Mouse (Mus musculus) stomach, embryonic 16.5 days (tissue): ENCODE measurements around the gene Alox5. TPM values are rescaled to one million over a fixed set of nuclear protein-coding genes. Genes with fewer than 3 reads are reported as not detected.

Experiments used
- ATAC-seq: fragments of 200-750 bp; cut with Nextera tagmentation; 2 replicates; pipeline ENCODE4 v1.8.0; 2017; ENCODE audit warnings: moderate number of reproducible peaks, moderate TSS enrichment; ENCODE audit not compliant: insufficient read depth, low FRiP score
- H3K27ac ChIP-seq: fragments of 300-500 bp; sonication (generic); 2 replicates; pipeline ENCODE4 v1.5.1; 2014; ENCODE audit warnings: low read length
- H3K27me3 ChIP-seq: fragments of 300-500 bp; sonication (generic); 2 replicates; pipeline ENCODE4 v1.6.1; 2014; ENCODE audit warnings: low read length, control low read depth, mixed read lengths; ENCODE audit not compliant: control insufficient read depth, insufficient read depth
- H3K36me3 ChIP-seq: fragments of 300-500 bp; sonication (generic); 2 replicates; pipeline ENCODE4 v1.6.1; 2014; ENCODE audit warnings: low read length; ENCODE audit not compliant: control insufficient read depth, insufficient read depth
- H3K4me1 ChIP-seq: fragments of 300-500 bp; sonication (generic); 2 replicates; pipeline ENCODE4 v1.6.1; 2014; ENCODE audit warnings: low read length, control low read depth, mixed read lengths; ENCODE audit not compliant: control insufficient read depth, insufficient read depth
- H3K4me2 ChIP-seq: fragments of 300-500 bp; sonication (generic); 2 replicates; pipeline ENCODE4 v1.6.1; 2014; ENCODE audit warnings: low read depth, low read length, mixed read lengths
- H3K4me3 ChIP-seq: fragments of 300-500 bp; sonication (generic); replicated peaks from 2 replicates; pipeline ENCODE4 v1.5.1; 2014; ENCODE audit warnings: mild to moderate bottlenecking, low read length
- H3K9ac ChIP-seq: fragments of 300-500 bp; sonication (generic); 2 replicates; pipeline ENCODE4 v1.6.1; 2014; ENCODE audit warnings: low read length
- H3K9me3 ChIP-seq: fragments of 300-500 bp; sonication (generic); replicated peaks from 2 replicates; pipeline ENCODE4 v1.6.1; 2016; ENCODE audit warnings: low read length, control low read depth; ENCODE audit not compliant: control insufficient read depth
- WGBS: fragments of 180-500 bp; shearing (Covaris S2); extraction: QIAGEN DNeasy Blood & Tissue Kit; methylation state at CpG from one replicate; pipeline ENCODE4 v1.1.7; 2014; 5-methylcytosine and 5-hydroxymethylcytosine counted together
- polyA plus RNA-seq: library from polyadenylated mRNA; unstranded; fragments of >200 nt; fragmentation: Nextera tagmentation; extraction: Ambion mirVana; gene quantifications from 2 replicates; pipeline ENCODE4 v1.2.1, GENCODE M21; 2015

The Alox5 gene
- polyA plus RNA-seq, 1 experiment from 2014 or later, result 3.9 TPM

DNA sequence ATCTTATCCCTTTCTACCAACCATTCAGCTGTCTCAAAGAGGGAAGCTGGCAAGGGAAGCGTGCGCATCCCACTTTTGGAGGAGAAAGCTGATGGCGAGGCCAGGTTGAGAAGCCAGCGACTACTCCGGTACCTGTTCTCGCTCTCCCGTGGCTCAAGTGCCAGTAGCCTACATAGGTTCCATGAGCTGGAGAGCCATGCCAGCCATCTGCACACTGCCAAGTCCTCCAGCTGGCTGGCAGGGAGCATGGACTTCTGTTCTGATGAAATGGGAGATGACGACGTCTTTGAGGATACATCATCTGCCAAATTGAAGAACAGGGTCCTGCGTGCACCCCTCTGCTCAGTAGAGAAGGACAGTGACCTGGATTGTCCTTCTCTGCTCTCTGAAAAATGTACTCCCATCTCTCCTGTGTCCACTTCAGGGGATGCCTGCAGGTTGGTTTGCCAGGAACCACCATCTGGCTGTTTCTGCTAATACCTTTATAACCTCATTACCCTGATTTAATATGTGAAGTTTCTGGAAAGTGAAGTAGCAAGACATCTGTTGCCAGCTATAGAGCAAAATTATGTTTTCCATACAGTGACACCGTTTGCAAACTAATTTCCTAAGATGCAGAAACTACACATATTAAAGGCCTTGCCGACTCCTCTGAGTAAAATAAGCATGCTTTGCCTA lies 59.1 kb downstream of the Alox5 start:
- H3K27me3 ChIP-seq, result no peaks in the 10 kb centered on the region
- H3K9me3 ChIP-seq, result no peaks in the 10 kb centered on the region
- H3K4me1 ChIP-seq, result no peaks in the 10 kb centered on the region
- no peak for ATAC-seq
- no peak overlapping the region for H3K9ac ChIP-seq
- H3K4me3 ChIP-seq, result no peak overlapping the region
- H3K27ac ChIP-seq, result no peak overlapping the region
- H3K4me2 ChIP-seq, result no peak overlapping the region
- no peaks in the 10 kb centered on the region for H3K36me3 ChIP-seq
- 95% methylated on average over 12 of the region's 12 CpGs for WGBS

DNA sequence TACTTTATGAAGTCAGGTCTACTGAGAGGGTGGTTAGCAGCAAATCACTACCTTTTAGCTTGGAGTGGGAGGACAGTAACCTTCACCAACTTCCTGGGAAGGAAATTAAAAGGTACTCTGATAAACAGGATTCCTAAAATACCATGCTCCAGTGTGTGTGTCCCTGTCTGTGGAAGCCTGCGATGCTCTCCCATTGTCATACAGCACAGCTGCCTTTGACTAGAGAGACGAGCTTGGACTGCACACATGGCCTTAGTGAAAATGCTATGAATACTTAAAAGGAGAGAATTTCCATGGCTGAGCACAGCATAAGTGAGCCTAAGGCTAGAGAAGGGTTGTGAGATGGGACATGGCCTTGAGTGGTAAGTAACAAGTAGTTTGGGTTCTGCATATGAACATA lies 62.8 kb downstream of the Alox5 start:
- no peak overlapping the region for H3K4me3 ChIP-seq
- no peak for ATAC-seq
- no peaks in the 10 kb centered on the region for H3K4me1 ChIP-seq
- H3K9ac ChIP-seq, result no peak overlapping the region
- 82% methylated on average over 2 of the region's 2 CpGs for WGBS
- H3K4me2 ChIP-seq, result no peak overlapping the region
- no peaks in the 10 kb centered on the region for H3K27me3 ChIP-seq
- no peaks in the 10 kb centered on the region for H3K36me3 ChIP-seq
- no peaks in the 10 kb centered on the region for H3K9me3 ChIP-seq
- no peak overlapping the region for H3K27ac ChIP-seq

DNA sequence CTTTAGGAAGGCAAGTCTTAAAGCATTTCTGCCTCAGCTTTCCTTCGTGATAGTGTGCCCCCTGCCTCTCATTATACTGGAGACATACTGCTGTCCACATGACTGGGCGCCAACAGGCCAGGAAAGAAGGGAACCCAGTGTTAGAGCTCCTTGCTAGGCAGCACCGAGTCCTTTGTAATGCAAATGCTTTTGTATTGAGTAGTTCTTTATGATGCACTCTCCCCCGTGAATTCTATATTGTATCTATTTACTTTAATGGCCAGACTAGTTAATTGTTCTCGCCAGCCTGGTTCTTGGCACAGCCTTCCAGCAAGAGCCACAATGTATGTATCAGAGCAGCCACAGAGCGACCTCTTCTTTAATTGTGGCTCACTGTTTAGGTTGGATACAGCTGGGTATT lies 63.4 kb downstream of the Alox5 start:
- Histone ChIP-seq H3K4me2 (no peak overlapping the region), H3K4me3 (no peak overlapping the region), H3K27me3 (no peaks in the 10 kb centered on the region), H3K9ac (no peak overlapping the region), H3K9me3 (no peaks in the 10 kb centered on the region), H3K4me1 (no peaks in the 10 kb centered on the region), H3K27ac (no peak overlapping the region), H3K36me3 (no peaks in the 10 kb centered on the region)
- WGBS, result 58% methylated on average over 6 of the region's 6 CpGs
- ATAC-seq, result no peak

DNA sequence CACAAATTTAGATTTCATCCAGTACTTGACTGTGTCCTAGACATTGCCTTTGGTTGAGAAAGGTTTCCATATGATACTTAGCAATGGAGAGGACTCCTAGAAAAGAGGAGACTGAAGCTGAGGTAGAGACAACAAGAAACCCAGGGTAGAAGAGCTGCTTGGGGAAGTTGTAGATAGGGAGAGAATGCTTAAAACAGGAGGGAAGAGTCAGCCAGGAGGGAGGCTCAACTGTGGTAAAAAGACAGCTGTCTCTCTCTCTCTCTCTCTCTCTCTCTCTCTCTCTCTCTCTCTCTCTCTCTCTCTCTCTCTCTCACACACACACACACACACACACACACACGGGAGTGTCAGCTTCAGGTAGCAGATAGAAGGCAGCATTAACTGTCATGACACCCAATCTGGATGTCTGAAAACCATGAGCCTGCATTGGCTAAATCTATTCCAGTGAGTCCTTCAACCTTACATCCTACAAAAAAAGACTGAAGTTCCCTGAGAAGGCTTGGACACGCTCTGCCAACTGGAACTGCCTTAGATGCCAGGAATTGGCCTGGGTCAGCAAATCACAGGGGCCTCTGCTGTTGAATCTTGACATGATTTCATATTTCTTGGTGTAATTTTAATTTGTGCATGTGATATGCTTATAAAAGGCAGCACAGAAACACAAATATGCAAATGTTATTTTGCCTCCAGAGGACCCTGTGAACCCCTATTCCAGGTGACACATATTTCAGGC lies 65.9 kb downstream of the Alox5 start:
- no peak overlapping the region for H3K4me3 ChIP-seq
- no peak overlapping the region for H3K9ac ChIP-seq
- no peak overlapping the region for H3K27ac ChIP-seq
- no peak for ATAC-seq
- H3K27me3 ChIP-seq, result no peaks in the 10 kb centered on the region
- no peaks in the 10 kb centered on the region for H3K9me3 ChIP-seq
- WGBS, result 78% methylated on average over 2 of the region's 2 CpGs
- H3K4me2 ChIP-seq, result no peak overlapping the region
- H3K36me3 ChIP-seq, result no peaks in the 10 kb centered on the region
- H3K4me1 ChIP-seq, result no peaks in the 10 kb centered on the region

DNA sequence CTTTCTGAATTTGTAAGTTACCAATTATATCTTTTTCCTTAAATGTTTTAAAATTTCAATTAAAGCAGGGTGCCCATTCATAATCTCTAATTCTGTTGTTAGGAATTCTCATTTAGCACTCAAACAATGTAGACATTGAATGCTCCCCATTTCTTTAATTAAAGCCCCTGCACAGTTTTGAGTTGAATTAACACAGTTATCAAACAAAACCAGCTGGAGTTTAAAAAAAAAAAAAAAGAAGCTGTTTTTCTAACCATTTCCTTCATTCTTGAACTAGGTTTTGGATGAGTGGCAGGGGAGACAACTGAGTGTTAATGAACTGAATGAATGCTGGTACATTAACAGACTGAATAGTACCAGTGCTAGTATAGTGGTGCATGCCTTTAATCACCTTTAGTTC lies 71.5 kb downstream of the Alox5 start:
- ATAC-seq, result no peak
- H3K27me3 ChIP-seq, result no peaks in the 10 kb centered on the region
- no peaks in the 10 kb centered on the region for H3K36me3 ChIP-seq
- no peak overlapping the region for H3K4me2 ChIP-seq
- H3K9ac ChIP-seq, result no peak overlapping the region
- H3K4me3 ChIP-seq, result no peak overlapping the region
- H3K27ac ChIP-seq, result no peak overlapping the region
- no peaks in the 10 kb centered on the region for H3K9me3 ChIP-seq
- peaks cover 7% of the 10 kb centered on the region; the same call in 1 of the 2 replicates for H3K4me1 ChIP-seq

DNA sequence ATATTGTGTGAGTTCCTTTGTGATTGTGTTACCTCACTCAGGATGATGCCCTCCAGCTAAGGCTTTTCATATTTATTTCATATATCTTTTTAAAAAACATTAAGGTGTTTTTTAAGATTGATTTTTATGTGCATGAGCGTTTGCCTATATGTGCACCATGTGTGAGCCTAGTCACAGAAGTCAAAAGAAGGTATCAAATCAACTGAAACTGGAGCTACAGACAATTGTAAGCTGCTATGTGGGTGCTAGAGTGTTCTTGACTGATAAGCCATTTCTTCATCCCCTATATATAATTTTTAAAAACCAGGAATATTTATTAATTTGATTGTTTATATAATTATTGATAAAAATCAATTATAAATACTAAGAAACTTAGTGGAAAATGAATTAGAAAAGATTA lies 72.9 kb downstream of the Alox5 start:
- Histone ChIP-seq H3K27me3 (no peaks in the 10 kb centered on the region), H3K9me3 (no peaks in the 10 kb centered on the region), H3K27ac (no peak overlapping the region), H3K36me3 (no peaks in the 10 kb centered on the region), H3K4me1 (peaks cover 7% of the 10 kb centered on the region; the same call in 1 of the 2 replicates), H3K9ac (no peak overlapping the region), H3K4me2 (no peak overlapping the region), H3K4me3 (no peak overlapping the region)
- WGBS, result 90% methylated on average over 1 of the region's 1 CpGs
- no peak for ATAC-seq

DNA sequence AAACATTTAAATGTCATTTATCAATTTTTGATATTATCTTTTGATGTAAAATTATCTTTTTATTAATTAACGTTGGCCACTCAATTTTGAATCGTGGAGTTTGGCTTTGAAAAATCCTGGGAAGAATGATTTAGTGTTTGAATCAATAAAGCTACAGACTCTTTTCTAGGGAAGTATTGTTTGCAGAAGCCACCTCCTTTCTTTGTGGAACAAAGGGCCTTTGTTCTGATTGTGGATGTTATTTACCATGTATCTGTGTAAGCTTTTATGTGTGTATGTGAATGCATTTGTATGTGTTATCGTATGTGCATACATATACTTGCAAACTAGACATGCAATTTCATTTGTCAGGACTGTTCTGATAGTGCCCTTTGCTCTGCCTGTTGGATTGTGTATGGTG lies 74.5 kb downstream of the Alox5 start:
- no peak for ATAC-seq
- Histone ChIP-seq H3K27me3 (no peaks in the 10 kb centered on the region), H3K4me3 (no peak overlapping the region), H3K9ac (no peak overlapping the region), H3K9me3 (no peaks in the 10 kb centered on the region), H3K36me3 (no peaks in the 10 kb centered on the region), H3K4me2 (no peak overlapping the region), H3K27ac (no peak overlapping the region), H3K4me1 (peaks cover 7% of the 10 kb centered on the region; the same call in 1 of the 2 replicates)
- 55% methylated on average over 3 of the region's 3 CpGs for WGBS

DNA sequence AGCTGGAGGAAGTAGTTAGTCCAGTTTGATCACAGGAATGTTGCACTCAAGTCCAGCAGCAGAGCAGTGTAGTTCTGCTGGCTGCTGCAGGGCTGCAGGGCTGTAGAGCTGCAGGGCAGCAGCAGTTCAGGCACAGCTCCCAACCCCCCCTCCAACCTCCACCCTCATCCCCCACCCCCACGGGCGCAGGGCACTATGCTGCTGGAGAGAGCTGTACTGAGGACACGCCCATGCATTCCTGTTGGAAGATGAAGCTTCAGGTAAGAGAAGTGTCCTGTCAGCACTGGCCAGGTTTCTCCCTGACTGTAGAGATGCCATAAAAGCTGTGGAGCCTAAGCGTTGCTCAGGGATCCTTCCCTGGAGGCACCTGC lies 74.9 kb downstream of the Alox5 start:
- Histone ChIP-seq H3K4me1 (peaks cover 7% of the 10 kb centered on the region; the same call in 1 of the 2 replicates), H3K4me2 (peak overlapping the region; percentile 29; the same call in 1 of the 2 replicates), H3K36me3 (no peaks in the 10 kb centered on the region), H3K9me3 (no peaks in the 10 kb centered on the region), H3K9ac (no peak overlapping the region), H3K4me3 (no peak overlapping the region), H3K27me3 (no peaks in the 10 kb centered on the region), H3K27ac (peak overlapping the region; percentile 46)
- peak; percentile 92; the same call in 1 of the 2 replicates for ATAC-seq
- WGBS, result 29% methylated on average over 4 of the region's 4 CpGs

DNA sequence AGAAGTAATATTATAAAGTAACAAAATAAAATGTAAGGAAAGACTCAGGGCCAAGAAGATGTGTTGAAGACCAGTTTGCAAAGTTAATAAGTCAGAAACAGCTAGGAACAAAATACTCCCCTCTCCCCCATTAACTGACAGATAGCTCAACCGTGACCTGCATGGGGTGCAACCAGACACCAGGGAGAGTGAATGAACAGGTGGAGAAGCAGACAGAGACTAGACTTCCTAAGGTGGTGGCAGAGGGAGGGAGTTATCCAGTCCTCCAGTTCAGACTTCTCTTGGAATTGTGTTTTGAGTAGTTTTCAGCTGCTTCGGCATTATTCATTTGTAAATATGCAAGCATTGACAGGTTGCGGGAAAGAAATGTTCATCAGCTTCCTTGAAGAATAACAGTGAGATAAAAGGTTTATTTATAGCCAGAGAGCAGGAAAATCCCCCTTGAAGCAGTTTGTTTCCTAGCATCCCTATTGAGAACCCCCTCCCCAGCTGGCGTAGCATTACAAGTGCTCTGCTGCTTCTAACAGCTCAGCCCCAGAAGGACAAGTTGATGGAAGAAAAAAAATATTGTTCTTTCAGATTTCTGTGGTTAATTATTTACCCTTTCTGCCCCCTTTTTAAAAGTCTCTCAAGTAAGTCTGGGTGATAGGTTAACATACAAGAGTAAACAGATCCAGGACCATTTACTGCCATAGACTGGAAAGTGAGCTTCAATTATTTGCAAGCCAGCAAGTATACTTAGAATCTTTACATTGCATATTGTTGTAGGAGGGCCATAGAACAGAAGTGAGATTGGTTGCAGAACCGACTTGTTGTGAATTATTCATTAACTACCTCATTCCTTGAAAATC lies 75.6 kb downstream of the Alox5 start:
- Histone ChIP-seq H3K27me3 (no peaks in the 10 kb centered on the region), H3K4me2 (peak overlapping the region; percentile 29; the same call in 1 of the 2 replicates), H3K27ac (peak overlapping the region; percentile 6), H3K9ac (no peak overlapping the region), H3K9me3 (no peaks in the 10 kb centered on the region), H3K36me3 (no peaks in the 10 kb centered on the region), H3K4me1 (peaks cover 7% of the 10 kb centered on the region; the same call in 1 of the 2 replicates), H3K4me3 (no peak overlapping the region)
- 20% methylated on average over 5 of the region's 5 CpGs for WGBS
- ATAC-seq, result peak; percentile 33; the same call in 1 of the 2 replicates
